Mouse (Mus musculus) liver, embryonic 13.5 days (tissue): Measurements from ENCODE around the gene Ssh1. TPM values are rescaled to one million over a fixed set of nuclear protein-coding genes. Genes with fewer than 3 reads are reported as not detected.
A peak's percentile ranks its signal among the peaks of the same experiment; 100 is the strongest.

Experiments
- ATAC-seq: fragments of 200-750 bp; cut with Nextera tagmentation; 2 replicates; pipeline ENCODE4 v1.8.0; 2017; ENCODE audit warnings: low read depth, mild to moderate bottlenecking, moderate number of reproducible peaks, moderate library complexity
- DNase-seq: peaks from one replicate; pipeline ENCODE4 v3.0.0; 2022
- H3K27ac ChIP-seq: fragments of 300-500 bp; sonication (generic); 2 replicates; pipeline ENCODE4 v1.5.1; 2015; ENCODE audit warnings: moderate library complexity, mild to moderate bottlenecking, inconsistent platforms
- H3K27me3 ChIP-seq: fragments of 300-500 bp; sonication (generic); 2 replicates; pipeline ENCODE4 v1.6.1; 2015; ENCODE audit warnings: mild to moderate bottlenecking, inconsistent platforms
- H3K36me3 ChIP-seq: fragments of 300-500 bp; sonication (generic); 2 replicates; pipeline ENCODE4 v1.6.1; 2015; ENCODE audit warnings: mild to moderate bottlenecking, inconsistent platforms
- H3K4me1 ChIP-seq: fragments of 300-500 bp; sonication (generic); replicated peaks from 2 replicates; pipeline ENCODE4 v1.6.1; 2015; ENCODE audit warnings: inconsistent platforms
- H3K4me2 ChIP-seq: fragments of 300-500 bp; sonication (generic); 2 replicates; pipeline ENCODE4 v1.6.1; 2015; ENCODE audit warnings: inconsistent platforms, mild to moderate bottlenecking, moderate library complexity
- H3K4me3 ChIP-seq: fragments of 300-500 bp; sonication (generic); replicated peaks from 2 replicates; pipeline ENCODE4 v1.5.1; 2015; ENCODE audit warnings: mild to moderate bottlenecking, inconsistent platforms
- H3K9ac ChIP-seq: fragments of 300-500 bp; sonication (generic); 2 replicates; pipeline ENCODE4 v1.6.1; 2015; ENCODE audit warnings: mild to moderate bottlenecking, inconsistent platforms
- H3K9me3 ChIP-seq: fragments of 300-500 bp; sonication (generic); replicated peaks from 2 replicates; pipeline ENCODE4 v1.6.1; 2016; ENCODE audit warnings: inconsistent platforms
- WGBS: fragments of 180-500 bp; shearing (Covaris S2); methylation state at CpG from one replicate; pipeline ENCODE4 v1.1.7; 2015; ENCODE audit not compliant: insufficient replicate concordance; 5-methylcytosine and 5-hydroxymethylcytosine counted together
- polyA plus RNA-seq: library from polyadenylated mRNA; unstranded; fragments of >200 nt; fragmentation: Nextera tagmentation; extraction: Ambion mirVana; gene quantifications from 2 replicates; pipeline ENCODE4 v1.2.1, GENCODE M21; 2015

Gene Ssh1
- polyA plus RNA-seq, 1 experiment from 2014 or later: 5.4 TPM

- DNase-seq: no peak
Observed at GRCm38 (mm10) chr5:113930648-113931609, 62.8 kb downstream of the Ssh1 start.

GRCm38 (mm10) chr5:113929950-113930647 lies 63.6 kb downstream of the Ssh1 start:
- peak overlapping the region; percentile 29; the same call in 1 of the 2 replicates for H3K27ac ChIP-seq
- H3K4me2 ChIP-seq: no peak overlapping the region
- peaks cover 42% of the 10 kb centered on the region for H3K4me1 ChIP-seq
- H3K9me3 ChIP-seq: no peaks in the 10 kb centered on the region
- DNase-seq (no peak), ATAC-seq (no peak)
- no peak overlapping the region for H3K4me3 ChIP-seq
- H3K36me3 ChIP-seq: no peaks in the 10 kb centered on the region
- 33% methylated on average over 10 of the region's 10 CpGs for WGBS
- H3K27me3 ChIP-seq: no peaks in the 10 kb centered on the region
- no peak overlapping the region for H3K9ac ChIP-seq

More at GRCm38 (mm10) chr5:113930648-113931609, 62.8 kb downstream of the Ssh1 start:
- H3K4me3 ChIP-seq: no peak overlapping the region
- whole genome bisulfite sequencing: 18% methylated on average over 18 of the region's 18 CpGs
- H3K27me3 ChIP-seq: no peaks in the 10 kb centered on the region
- peaks cover 40% of the 10 kb centered on the region for H3K4me1 ChIP-seq
- H3K36me3 ChIP-seq: no peaks in the 10 kb centered on the region
- no peaks in the 10 kb centered on the region for H3K9me3 ChIP-seq
- peak overlapping the region; percentile 15; the same call in 1 of the 2 replicates for H3K4me2 ChIP-seq
- no peak overlapping the region for H3K9ac ChIP-seq
- H3K27ac ChIP-seq: peak overlapping the region; percentile 40; the same call in 1 of the 2 replicates
- peak; percentile 24; the same call in 1 of the 2 replicates for ATAC-seq

- 55% methylated on average over 10 of the region's 10 CpGs for WGBS
- DNase-seq: no peak
- Histone ChIP-seq H3K4me3 (no peak overlapping the region), H3K9ac (no peak overlapping the region), H3K4me2 (no peak overlapping the region), H3K27me3 (no peaks in the 10 kb centered on the region), H3K36me3 (no peaks in the 10 kb centered on the region), H3K4me1 (peaks cover 42% of the 10 kb centered on the region), H3K27ac (no peak overlapping the region), H3K9me3 (no peaks in the 10 kb centered on the region)
- ATAC-seq: no peak
Observed at GRCm38 (mm10) chr5:113929526-113929925, 64.2 kb downstream of the Ssh1 start.

GRCm38 (mm10) chr5:113924608-113925007 lies 69.1 kb downstream of the Ssh1 start:
- Histone ChIP-seq H3K27ac (no peak overlapping the region), H3K27me3 (no peaks in the 10 kb centered on the region), H3K4me1 (peaks cover 30% of the 10 kb centered on the region), H3K9me3 (no peaks in the 10 kb centered on the region), H3K36me3 (no peaks in the 10 kb centered on the region), H3K4me3 (no peak overlapping the region), H3K9ac (no peak overlapping the region), H3K4me2 (no peak overlapping the region)
- no peak for DNase-seq
- 24% methylated on average over 4 of the region's 4 CpGs for WGBS
- peak; percentile 73 for ATAC-seq

- Histone ChIP-seq H3K9ac (no peak overlapping the region), H3K27me3 (no peaks in the 10 kb centered on the region), H3K27ac (no peak overlapping the region)
Observed at GRCm38 (mm10) chr5:113921310-113922166, 72.2 kb downstream of the Ssh1 start.

GRCm38 (mm10) chr5:113919060-113919459 lies 74.6 kb downstream of the Ssh1 start:
- H3K9me3 ChIP-seq: no peaks in the 10 kb centered on the region
- H3K27ac ChIP-seq: no peak overlapping the region
- ATAC-seq: no peak
- no peak overlapping the region for H3K4me2 ChIP-seq
- H3K4me1 ChIP-seq: peaks cover 27% of the 10 kb centered on the region
- no peaks in the 10 kb centered on the region for H3K27me3 ChIP-seq
- H3K36me3 ChIP-seq: no peaks in the 10 kb centered on the region
- H3K4me3 ChIP-seq: no peak overlapping the region
- no peak for DNase-seq
- H3K9ac ChIP-seq: no peak overlapping the region
- WGBS: 52% methylated on average over 7 of the region's 7 CpGs

More at GRCm38 (mm10) chr5:113921310-113922166, 72.2 kb downstream of the Ssh1 start:
- 46% methylated on average over 6 of the region's 6 CpGs for WGBS
- Histone ChIP-seq H3K36me3 (no peaks in the 10 kb centered on the region), H3K4me3 (no peak overlapping the region), H3K4me2 (no peak overlapping the region), H3K9me3 (no peaks in the 10 kb centered on the region), H3K4me1 (peaks cover 36% of the 10 kb centered on the region)
- DNase-seq (no peak), ATAC-seq (no peak)

- Histone ChIP-seq H3K4me1 (peaks cover 27% of the 10 kb centered on the region), H3K27ac (no peak overlapping the region), H3K9me3 (no peaks in the 10 kb centered on the region), H3K4me3 (no peak overlapping the region), H3K36me3 (no peaks in the 10 kb centered on the region), H3K4me2 (no peak overlapping the region), H3K27me3 (no peaks in the 10 kb centered on the region), H3K9ac (no peak overlapping the region)
- no peak for DNase-seq
- 0 out of 2 replicates have a peak, but pooled peaks have one; percentile 39 for ATAC-seq
- 16% methylated on average over 9 of the region's 9 CpGs for WGBS
Observed at GRCm38 (mm10) chr5:113918654-113919053, 75.0 kb downstream of the Ssh1 start.

GRCm38 (mm10) chr5:113910705-113911104 lies 83.0 kb downstream of the Ssh1 start:
- H3K4me2 ChIP-seq: peak overlapping the region; percentile 100
- no peaks in the 10 kb centered on the region for H3K36me3 ChIP-seq
- DNase-seq: no peak
- no peaks in the 10 kb centered on the region for H3K9me3 ChIP-seq
- 0 out of 2 replicates have a peak overlapping the region, but pooled peaks have one; percentile 66 for H3K27ac ChIP-seq
- 60% methylated on average over 6 of the region's 6 CpGs for WGBS
- no peaks in the 10 kb centered on the region for H3K27me3 ChIP-seq
- H3K4me1 ChIP-seq: peaks cover 53% of the 10 kb centered on the region
- H3K4me3 ChIP-seq: no peak overlapping the region
- ATAC-seq: no peak
- H3K9ac ChIP-seq: no peak overlapping the region; the same call in 1 of the 2 replicates

GRCm38 (mm10) chr5:113910065-113910701 lies 83.5 kb downstream of the Ssh1 start:
- no peaks in the 10 kb centered on the region for H3K27me3 ChIP-seq
- H3K4me3 ChIP-seq: no peak overlapping the region
- H3K4me1 ChIP-seq: peaks cover 53% of the 10 kb centered on the region
- DNase-seq (peak; percentile 23), ATAC-seq (no peak)
- 0 out of 2 replicates have a peak overlapping the region, but pooled peaks have one; percentile 9 for H3K9ac ChIP-seq
- peak overlapping the region; percentile 100 for H3K4me2 ChIP-seq
- H3K27ac ChIP-seq: peak overlapping the region; percentile 66
- H3K36me3 ChIP-seq: no peaks in the 10 kb centered on the region
- no peaks in the 10 kb centered on the region for H3K9me3 ChIP-seq
- 13% methylated on average over 10 of the region's 10 CpGs for WGBS
